Comparison of ENCODE assay signal across 13 mouse cellular contexts in genomic region chr3:96563267-96563666, GRCm38 (mm10). TPM values are rescaled to one million over a fixed set of nuclear protein-coding genes. Genes with fewer than 3 reads are reported as not detected.
A peak's percentile ranks its signal among the peaks of the same experiment; 100 is the strongest.
DNase-seq lines count a peak whose midpoint lies in the region; TF ChIP-seq lines count a peak whose summit lies in the region.
"Had no signal": no experiment of that assay in that cellular context is flagged by ENCODE, and none has a peak within 500 bp of the region (broad histone marks: within the 10 kb centered on the region; RNA-seq: fewer than 3 reads in every experiment).

No protein-coding gene starts in this region.

- no peak overlapping the region for H3K27ac ChIP-seq in thymus, adult 2 months (ENCODE audit: control insufficient read depth, insufficient read depth, low read length)
- peak overlapping the region; percentile 99 for H3K27ac ChIP-seq in brown adipose tissue, adult 24 weeks (replicated peaks; ENCODE audit: low read depth, low read length)
- peak overlapping the region; percentile 36 for H3K27ac ChIP-seq in small intestine, adult 2 months (ENCODE audit: insufficient read depth, low read depth, low read length)
- H3K27ac ChIP-seq in left cerebral cortex, adult 2 months = no peak overlapping the region
- H3K27ac ChIP-seq: midbrain, embryonic 13.5 days had no signal

- no peaks in the 10 kb centered on the region for H3K27me3 ChIP-seq in thymus, adult 2 months (ENCODE audit: control insufficient read depth, insufficient read depth, low read length)
- no peaks in the 10 kb centered on the region for H3K27me3 ChIP-seq in small intestine, adult 2 months (ENCODE audit: control insufficient read depth, insufficient read depth, low read length)
- H3K27me3 ChIP-seq: midbrain, embryonic 13.5 days had no signal

- no peak overlapping the region for H3K4me3 ChIP-seq in thymus, adult 2 months (ENCODE audit: control insufficient read depth, insufficient read depth, low read length)
- H3K4me3 ChIP-seq in brown adipose tissue, adult 24 weeks (ENCODE audit: insufficient read depth, low read depth, low read length) = peak overlapping the region; percentile 37
- H3K4me3 ChIP-seq in small intestine, adult 2 months (ENCODE audit: low read depth, low read length) = no peak overlapping the region
- H3K4me3 ChIP-seq in left cerebral cortex, adult 2 months = no peak overlapping the region
- H3K4me3 ChIP-seq: midbrain, embryonic 13.5 days had no signal

- H3K4me1 ChIP-seq in thymus, adult 2 months (replicated peaks; ENCODE audit: control insufficient read depth, insufficient read depth, low read length) = peaks cover 61% of the 10 kb centered on the region
- peaks cover 34% of the 10 kb centered on the region; the same call in 1 of the 2 replicates for H3K4me1 ChIP-seq in brown adipose tissue, adult 24 weeks (ENCODE audit: control insufficient read depth, insufficient read depth, insufficient read length, low read length)
- H3K4me1 ChIP-seq in small intestine, adult 2 months (ENCODE audit: control insufficient read depth, insufficient read depth, insufficient read length, low read length) = peaks cover 23% of the 10 kb centered on the region; the same call in 1 of the 2 replicates

- intact Hi-C loops in left cerebral cortex, adult 2 months (cut with DNase I) = no loop called here

- no peak for TF ChIP-seq POLR2A in thymus, adult 2 months (IDR thresholded peaks at IDR 0.05; ENCODE audit: control insufficient read depth, extremely low read depth, insufficient read depth, low read length, poor library complexity)
- no peak for TF ChIP-seq POLR2A in small intestine, adult 2 months (IDR thresholded peaks at IDR 0.05; ENCODE audit: low read depth, low read length)

- TF ChIP-seq CTCF in thymus, adult 2 months (IDR thresholded peaks at IDR 0.05; ENCODE audit: borderline replicate concordance, control insufficient read depth, extremely low read depth, insufficient read depth, low read length, poor library complexity) = no peak
- TF ChIP-seq CTCF in small intestine, adult 2 months (IDR thresholded peaks at IDR 0.05; ENCODE audit: extremely low read depth, insufficient read length, insufficient replicate concordance, low read depth, low read length) = no peak
- no peak for TF ChIP-seq CTCF in left cerebral cortex, adult 2 months (IDR thresholded peaks at IDR 0.05)

- WGBS in thymus, adult 2 months = 6% methylated on average over 8 of the region's 8 CpGs
- WGBS in small intestine, adult 2 months = 47% methylated on average over 8 of the region's 8 CpGs

- peaks cover 26% of the 10 kb centered on the region for H3K36me3 ChIP-seq in thymus, adult 2 months (ENCODE audit: control insufficient read depth, insufficient read depth, low read length)
- peaks cover 32% of the 10 kb centered on the region for H3K36me3 ChIP-seq in small intestine, adult 2 months (ENCODE audit: control insufficient read depth, insufficient read depth, low read length)

- peak; percentile 25 for DNase-seq in kidney, adult 18-20 months
- DNase-seq in kidney, adult 8-10 months = no peak
- peak; percentile 44 for DNase-seq in thymus, adult 2 months
- no peak for DNase-seq in thymus, adult 18-20 months
- no peak for DNase-seq in gastrocnemius, adult 18-20 months (ENCODE audit: low spot score)
- DNase-seq in left cerebral cortex, adult 2 months (ENCODE audit: extremely low spot score in 1 of 2, low spot score in 2 of 2) = no peak
- DNase-seq: gastrocnemius, postnatal 36 days; spleen, adult 18-20 months had no signal

RNA-seq across cellular contexts. Expression of gene Txnip, which starts 5.5 kb away (rescaled TPM):
- polyA plus RNA-seq in thymus, adult 2 months (2012; rRNA removed) = 587 and 719 TPM in 2 replicates
- polyA plus RNA-seq in brown adipose tissue, adult 24 weeks (2012; ENCODE audit: insufficient read depth, insufficient read length, missing spikeins) = 1,091 and 1,303 TPM in 2 replicates
- polyA plus RNA-seq in small intestine, adult 2 months (2012; rRNA removed) = 167 and 384 TPM in 2 replicates
- 100 to 1,000 TPM; 344 to 646 TPM for total RNA-seq in gastrocnemius, adult 18-20 months (2021)
- 10 to 100 TPM; 22.4 to 28.2 TPM for total RNA-seq in left cerebral cortex, adult 2 months (2021)

RNA-seq across cellular contexts. Expression of gene Gm16253, which starts 13.5 kb away (rescaled TPM):
- polyA plus RNA-seq in thymus, adult 2 months (2012; rRNA removed) = not detected in 2 replicates
- polyA plus RNA-seq in brown adipose tissue, adult 24 weeks (2012; ENCODE audit: insufficient read depth, insufficient read length, missing spikeins) = not detected in 2 replicates
- polyA plus RNA-seq in small intestine, adult 2 months (2012; rRNA removed) = not detected in 2 replicates
- 1 to 10 TPM; 1.2 to 2.0 TPM for total RNA-seq in gastrocnemius, adult 18-20 months (2021)
- total RNA-seq in left cerebral cortex, adult 2 months (2021) = not detected
- total RNA-seq: common myeloid progenitor, adult 5-6 weeks had no signal
- polyA plus RNA-seq: brain, embryonic 14.5 days had no signal

RNA-seq across cellular contexts. Expression of gene Polr3gl, which starts 30.7 kb away (rescaled TPM):
- 17.8 and 18.2 TPM in 2 replicates for polyA plus RNA-seq in thymus, adult 2 months (2012; rRNA removed)
- 39.0 and 72.4 TPM in 2 replicates for polyA plus RNA-seq in brown adipose tissue, adult 24 weeks (2012; ENCODE audit: insufficient read depth, insufficient read length, missing spikeins)
- 3.4 and 7.9 TPM in 2 replicates for polyA plus RNA-seq in small intestine, adult 2 months (2012; rRNA removed)
- total RNA-seq in gastrocnemius, adult 18-20 months (2021) = 10 to 100 TPM; 44.0 to 56.1 TPM
- 10 to 100 TPM; 26.6 to 28.1 TPM for total RNA-seq in left cerebral cortex, adult 2 months (2021)

RNA-seq across cellular contexts. Expression of gene Ankrd34a, which starts 33.2 kb away (rescaled TPM):
- 0.18 and 0.49 TPM in 2 replicates for polyA plus RNA-seq in thymus, adult 2 months (2012; rRNA removed)
- polyA plus RNA-seq in brown adipose tissue, adult 24 weeks (2012; ENCODE audit: insufficient read depth, insufficient read length, missing spikeins) = not detected in 2 replicates
- polyA plus RNA-seq in small intestine, adult 2 months (2012; rRNA removed) = 0.44 and 0.63 TPM in 2 replicates
- 1 to 10 TPM; 1.0 to 1.7 TPM for total RNA-seq in gastrocnemius, adult 18-20 months (2021)
- total RNA-seq in left cerebral cortex, adult 2 months (2021) = 10 to 100 TPM; 66.8 to 70.3 TPM
- total RNA-seq: common myeloid progenitor, adult 5-6 weeks had no signal

RNA-seq across cellular contexts. Expression of gene Lix1l, which starts 37.7 kb away (rescaled TPM):
- 4.6 and 8.2 TPM in 2 replicates for polyA plus RNA-seq in thymus, adult 2 months (2012; rRNA removed)
- 10.0 and 11.0 TPM in 2 replicates for polyA plus RNA-seq in brown adipose tissue, adult 24 weeks (2012; ENCODE audit: insufficient read depth, insufficient read length, missing spikeins)
- 2.9 and 7.6 TPM in 2 replicates for polyA plus RNA-seq in small intestine, adult 2 months (2012; rRNA removed)
- total RNA-seq in gastrocnemius, adult 18-20 months (2021) = 1 to 10 TPM; 4.2 to 7.6 TPM
- 10 to 100 TPM; 18.6 to 21.5 TPM for total RNA-seq in left cerebral cortex, adult 2 months (2021)

Comparison
In these comparisons a context has a peak if more than half of its experiments do, and no peak if none do; other contexts are left out.
1. DNase-seq: peak in kidney, adult 18-20 months (single experiment) and thymus, adult 2 months (single experiment); none in kidney, adult 8-10 months (0 of 2), thymus, adult 18-20 months (0 of 2), gastrocnemius, adult 18-20 months (single experiment) and left cerebral cortex, adult 2 months (0 of 2).
2. H3K27ac ChIP-seq: peak in brown adipose tissue, adult 24 weeks (single experiment) and small intestine, adult 2 months (single experiment); none in thymus, adult 2 months (single experiment) and left cerebral cortex, adult 2 months (single experiment).